Mouse (Mus musculus) forebrain, postnatal 0 days (tissue): ENCODE measurements around the gene Kcnh8. TPM values are rescaled to one million over a fixed set of nuclear protein-coding genes. Genes with fewer than 3 reads are reported as not detected.

Experiments
- ATAC-seq: fragments of 200-750 bp; cut with Nextera tagmentation; 2 replicates; pipeline ENCODE4 v1.8.0; 2017; ENCODE audit warnings: mild to moderate bottlenecking, moderate library complexity
- DNase-seq: peaks from one replicate; pipeline ENCODE4 v3.0.0-alpha.2; 2015
- H3K27ac ChIP-seq: fragments of 300-500 bp; sonication (generic); 2 replicates; pipeline ENCODE4 v1.5.1; 2014; ENCODE audit warnings: low read depth, mild to moderate bottlenecking, antibody characterized with exemption, low read length, moderate library complexity, mixed read lengths
- H3K27me3 ChIP-seq: fragments of 300-500 bp; sonication (generic); 2 replicates; pipeline ENCODE4 v1.6.1; 2014; ENCODE audit warnings: mild to moderate bottlenecking, low read length, mixed read lengths; ENCODE audit not compliant: insufficient read depth
- H3K36me3 ChIP-seq: fragments of 300-500 bp; sonication (generic); 2 replicates; pipeline ENCODE4 v1.6.1; 2014; ENCODE audit warnings: mild to moderate bottlenecking, moderate library complexity; ENCODE audit not compliant: insufficient read depth
- H3K4me1 ChIP-seq: fragments of 300-500 bp; sonication (generic); 2 replicates; pipeline ENCODE4 v1.6.1; 2014; ENCODE audit warnings: antibody characterized with exemption; ENCODE audit not compliant: insufficient read depth
- H3K4me2 ChIP-seq: fragments of 300-500 bp; sonication (generic); 2 replicates; pipeline ENCODE4 v1.6.1; 2014; ENCODE audit warnings: low read depth, mild to moderate bottlenecking, moderate library complexity
- H3K4me3 ChIP-seq: fragments of 300-500 bp; sonication (generic); 2 replicates; pipeline ENCODE4 v1.5.1; 2014; ENCODE audit warnings: low read depth, low read length, mixed read lengths
- H3K9ac ChIP-seq: fragments of 300-500 bp; sonication (generic); 2 replicates; pipeline ENCODE4 v1.6.1; 2014; ENCODE audit warnings: mild to moderate bottlenecking
- H3K9me3 ChIP-seq: fragments of 300-500 bp; sonication (generic); 2 replicates; pipeline ENCODE4 v1.6.1; 2016; ENCODE audit warnings: low read length
- CTCF ChIP-seq: sonication (generic); IDR thresholded peaks from 2 replicates; pipeline ENCODE4 v1.5.1; 2016; ENCODE audit warnings: antibody characterized with exemption, control low read depth, low read depth
- WGBS: fragments of 180-500 bp; shearing (Covaris S2); extraction: QIAGEN DNeasy Blood & Tissue Kit; methylation state at CpG from one replicate; pipeline ENCODE4 v1.1.7; 2014; 5-methylcytosine and 5-hydroxymethylcytosine counted together
- polyA plus RNA-seq: library from polyadenylated mRNA; unstranded; fragments of >200 nt; fragmentation: Nextera tagmentation; extraction: Ambion mirVana; gene quantifications from 2 replicates; pipeline ENCODE4 v1.2.1, GENCODE M21; 2015
- total RNA-seq: library from RNA; depleted of rRNA; stranded (reverse); fragments of >200 nt; gene quantifications from 2 replicates; pipeline ENCODE4 v1.2.3, GENCODE M21; 2014

The Kcnh8 gene
- total and polyA plus RNA-seq, 2 experiments from 2014 or later: 2.0 to 4.9 TPM

DNA sequence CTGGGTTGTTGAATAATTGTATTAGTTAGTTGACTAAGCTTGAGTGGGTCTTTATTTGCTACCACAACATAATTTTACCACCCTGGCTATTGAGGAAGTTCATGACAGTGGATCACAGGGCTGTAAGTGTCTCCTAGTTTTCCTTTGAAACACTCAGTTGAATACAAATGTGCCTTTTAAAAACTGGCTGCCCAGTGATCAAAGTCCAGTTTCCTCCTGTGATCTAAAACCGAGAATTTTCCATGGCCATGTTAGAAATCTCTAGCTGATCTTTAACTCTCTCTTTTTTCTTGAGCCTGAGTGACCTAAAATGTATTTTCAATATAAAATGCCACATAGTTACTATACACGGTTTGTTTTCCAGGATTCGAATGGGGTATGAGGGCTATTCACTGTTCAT is 3.4 kb upstream of the Kcnh8 start:
- Histone ChIP-seq H3K9me3 (no peaks in the 10 kb centered on the region), H3K4me1 (no peaks in the 10 kb centered on the region), H3K9ac (no peak overlapping the region), H3K27me3 (no peaks in the 10 kb centered on the region), H3K27ac (no peak overlapping the region), H3K4me3 (no peak overlapping the region), H3K4me2 (no peak overlapping the region), H3K36me3 (no peaks in the 10 kb centered on the region)
- no peak for TF ChIP-seq CTCF
- ATAC-seq: no peak
- 78% methylated on average over 3 of the region's 3 CpGs for WGBS
- no peak for DNase-seq

DNA sequence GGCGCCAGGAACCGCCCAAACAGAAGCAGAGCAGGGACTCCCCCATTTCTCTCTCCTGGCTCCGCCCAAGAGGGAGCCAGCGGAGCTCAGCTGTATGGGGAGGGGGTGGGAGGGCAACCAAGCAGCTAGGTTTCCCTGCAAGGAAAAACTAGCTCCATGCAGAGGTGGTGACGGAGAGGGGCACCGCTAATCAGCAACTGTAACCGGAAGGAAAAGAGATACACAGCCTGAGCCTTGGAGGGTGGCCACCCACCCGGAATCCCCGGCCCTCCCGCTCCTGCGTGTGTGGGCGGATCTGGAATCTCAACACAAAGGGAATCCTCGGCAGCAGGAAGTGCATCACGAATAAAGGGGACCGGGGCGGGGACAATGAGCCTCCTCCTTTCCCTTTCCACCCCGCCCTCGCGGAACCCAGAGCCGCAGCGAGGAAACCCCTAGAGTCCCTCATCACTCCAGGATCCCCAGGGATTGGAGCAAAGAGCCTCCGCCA is 1.6 kb upstream of the Kcnh8 start:
- Histone ChIP-seq H3K36me3 (no peaks in the 10 kb centered on the region), H3K27ac (peak overlapping the region; percentile 83), H3K4me1 (no peaks in the 10 kb centered on the region), H3K9me3 (no peaks in the 10 kb centered on the region), H3K4me2 (peak overlapping the region; percentile 93), H3K27me3 (no peaks in the 10 kb centered on the region), H3K9ac (peak overlapping the region; percentile 92), H3K4me3 (peak overlapping the region; percentile 67)
- ATAC-seq (peak; percentile 96), DNase-seq (peak; percentile 93)
- TF ChIP-seq CTCF: no peak
- WGBS: under 1% methylated on average over 22 of the region's 22 CpGs

DNA sequence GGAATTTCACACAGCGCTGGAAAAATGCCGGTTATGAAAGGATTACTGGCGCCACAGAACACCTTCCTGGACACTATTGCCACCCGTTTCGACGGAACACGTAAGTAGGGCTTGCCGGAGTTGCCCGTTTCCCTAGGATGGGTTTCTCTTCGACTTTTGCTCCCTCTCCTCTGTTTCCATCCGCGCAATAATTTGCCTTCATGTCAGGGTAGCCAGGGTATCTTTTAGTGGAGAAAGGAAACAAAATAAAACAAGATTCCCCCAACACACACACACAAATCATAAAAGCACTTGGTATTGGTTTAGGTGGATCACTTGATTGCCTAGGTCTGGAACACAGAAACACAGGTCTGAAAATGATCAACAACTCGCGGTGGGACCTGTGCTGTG is 267 bp downstream of the Kcnh8 start:
- H3K27ac ChIP-seq: peak overlapping the region; percentile 86
- DNase-seq (no peak), ATAC-seq (no peak)
- no peaks in the 10 kb centered on the region for H3K36me3 ChIP-seq
- H3K4me3 ChIP-seq: peak overlapping the region; percentile 67
- H3K4me1 ChIP-seq: no peaks in the 10 kb centered on the region
- no peaks in the 10 kb centered on the region for H3K9me3 ChIP-seq
- H3K9ac ChIP-seq: peak overlapping the region; percentile 92
- 1% methylated on average over 14 of the region's 14 CpGs for WGBS
- TF ChIP-seq CTCF: no peak
- no peaks in the 10 kb centered on the region for H3K27me3 ChIP-seq
- H3K4me2 ChIP-seq: peak overlapping the region; percentile 93

DNA sequence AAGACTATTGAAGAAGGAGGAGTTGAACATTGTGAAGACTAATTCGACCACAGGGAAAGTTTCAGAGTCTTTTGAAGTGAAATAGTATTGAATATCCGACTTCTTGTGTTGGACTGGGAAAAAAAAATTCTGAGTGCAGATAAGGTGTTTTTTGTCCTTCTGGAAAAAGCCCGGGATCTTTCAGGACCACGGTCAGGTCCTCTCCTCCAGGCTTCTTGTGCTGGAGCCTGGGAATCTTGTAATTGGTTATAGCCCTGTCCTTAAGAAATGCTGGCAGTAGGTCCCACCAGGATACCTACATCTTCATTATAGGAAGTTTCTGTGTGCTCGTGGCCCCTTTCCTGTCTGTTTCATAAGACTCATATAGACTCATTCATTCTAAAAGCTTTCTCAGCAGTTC is 902 bp downstream of the Kcnh8 start:
- Histone ChIP-seq H3K4me3 (peak overlapping the region; percentile 67), H3K4me2 (peak overlapping the region; percentile 93), H3K27ac (no peak overlapping the region), H3K4me1 (no peaks in the 10 kb centered on the region), H3K9ac (peak overlapping the region; percentile 92; the same call in 1 of the 2 replicates), H3K27me3 (no peaks in the 10 kb centered on the region), H3K9me3 (no peaks in the 10 kb centered on the region), H3K36me3 (no peaks in the 10 kb centered on the region)
- 4% methylated on average over 5 of the region's 5 CpGs for WGBS
- no peak for DNase-seq
- TF ChIP-seq CTCF: no peak
- ATAC-seq: no peak

DNA sequence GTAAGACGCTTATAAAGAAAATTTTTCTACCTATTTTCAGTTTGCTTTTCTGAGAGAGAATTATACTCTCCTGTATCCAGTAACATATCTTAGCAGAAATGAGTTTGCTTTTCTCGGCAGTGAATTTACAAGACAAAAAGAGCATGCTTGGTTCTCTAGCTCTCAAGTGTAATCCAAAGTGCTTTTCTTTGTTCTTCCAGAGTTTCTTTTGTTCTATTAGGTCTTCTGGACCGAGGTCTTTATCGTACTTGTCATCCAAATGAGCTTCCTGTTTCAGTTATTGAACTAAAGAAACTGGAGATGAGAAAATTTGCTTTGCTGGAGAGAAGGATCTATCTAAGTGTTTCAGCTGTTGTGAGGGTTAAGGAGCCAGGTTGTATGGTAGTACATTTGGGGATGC is 8.9 kb downstream of the Kcnh8 start:
- ATAC-seq (no peak), DNase-seq (no peak)
- Histone ChIP-seq H3K4me2 (no peak overlapping the region), H3K27ac (no peak overlapping the region), H3K27me3 (no peaks in the 10 kb centered on the region), H3K4me3 (no peak overlapping the region), H3K36me3 (no peaks in the 10 kb centered on the region), H3K9ac (no peak overlapping the region), H3K4me1 (no peaks in the 10 kb centered on the region), H3K9me3 (no peaks in the 10 kb centered on the region)
- WGBS: 48% methylated on average over 4 of the region's 4 CpGs
- no peak for TF ChIP-seq CTCF

DNA sequence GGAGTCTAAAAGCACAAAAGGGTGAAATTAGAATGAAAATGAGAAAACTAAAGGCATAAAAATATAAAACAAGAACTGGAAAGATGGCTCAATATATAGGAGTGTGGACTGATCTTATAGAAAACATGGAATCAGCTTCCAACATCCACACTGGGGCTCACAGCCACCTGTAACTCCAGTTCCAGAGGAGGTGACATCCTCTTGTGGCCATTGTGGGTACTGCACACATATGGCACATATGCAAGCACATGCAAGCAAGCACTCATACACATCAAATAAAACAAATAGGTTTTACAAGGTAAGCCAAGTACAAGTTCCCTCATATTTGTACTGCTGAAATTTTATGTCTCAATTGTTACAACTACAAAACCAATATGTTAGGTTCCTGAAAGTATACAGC is 46.7 kb downstream of the Kcnh8 start:
- TF ChIP-seq CTCF: peak; percentile 48
- Histone ChIP-seq H3K4me3 (no peak overlapping the region), H3K27me3 (no peaks in the 10 kb centered on the region), H3K36me3 (no peaks in the 10 kb centered on the region), H3K9ac (no peak overlapping the region), H3K27ac (no peak overlapping the region), H3K9me3 (no peaks in the 10 kb centered on the region), H3K4me2 (no peak overlapping the region), H3K4me1 (no peaks in the 10 kb centered on the region)
- DNase-seq (no peak), ATAC-seq (no peak)

DNA sequence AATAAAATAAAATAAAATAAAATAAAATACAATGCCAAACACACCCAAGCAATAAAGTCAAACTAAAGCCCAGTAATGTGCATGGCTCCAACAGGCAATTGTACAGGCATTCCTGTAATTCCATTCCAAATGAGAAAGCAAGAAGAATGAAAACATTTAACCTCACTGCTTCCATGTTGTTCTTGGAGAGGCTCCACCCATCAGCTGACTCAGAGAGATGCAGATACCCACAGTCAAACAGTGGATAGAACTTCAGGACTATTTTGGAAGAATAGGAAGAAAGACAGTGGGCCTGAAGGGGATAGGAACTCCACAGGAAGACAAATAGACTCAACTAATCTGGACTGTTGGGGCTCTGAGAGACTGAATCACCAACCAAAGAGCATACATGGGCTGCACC is 89.5 kb downstream of the Kcnh8 start:
- no peaks in the 10 kb centered on the region for H3K4me1 ChIP-seq
- no peak overlapping the region for H3K4me2 ChIP-seq
- H3K36me3 ChIP-seq: no peaks in the 10 kb centered on the region
- ATAC-seq (no peak), DNase-seq (no peak)
- H3K9ac ChIP-seq: no peak overlapping the region
- TF ChIP-seq CTCF: no peak
- H3K27me3 ChIP-seq: no peaks in the 10 kb centered on the region
- H3K27ac ChIP-seq: no peak overlapping the region
- H3K4me3 ChIP-seq: no peak overlapping the region
- no peaks in the 10 kb centered on the region for H3K9me3 ChIP-seq

DNA sequence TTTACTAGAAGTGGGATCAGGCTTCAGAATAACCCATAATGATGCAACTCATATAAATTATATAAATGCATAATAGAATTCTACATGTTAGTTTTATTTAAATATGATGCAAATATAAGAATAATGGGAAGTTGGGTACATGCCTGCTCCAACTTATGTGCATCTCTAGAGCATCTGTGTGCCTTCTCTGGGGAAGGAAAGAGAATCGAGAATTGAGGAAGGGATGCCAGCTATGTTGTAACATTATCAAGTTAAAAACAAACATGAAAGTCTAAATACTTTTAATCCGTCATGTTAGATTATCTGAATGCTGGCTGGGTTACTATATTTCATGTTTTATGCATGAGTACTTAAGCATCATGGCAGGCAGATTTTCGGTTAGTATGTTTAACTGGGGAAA is 99.4 kb downstream of the Kcnh8 start:
- ATAC-seq (peak; percentile 70), DNase-seq (peak; percentile 41)
- Histone ChIP-seq H3K9me3 (no peaks in the 10 kb centered on the region), H3K4me3 (no peak overlapping the region), H3K4me1 (no peaks in the 10 kb centered on the region; the same call in 1 of the 2 replicates), H3K27ac (no peak overlapping the region), H3K9ac (no peak overlapping the region), H3K36me3 (no peaks in the 10 kb centered on the region), H3K27me3 (no peaks in the 10 kb centered on the region), H3K4me2 (no peak overlapping the region)
- no peak for TF ChIP-seq CTCF
- 43% methylated on average over 3 of the region's 3 CpGs for whole genome bisulfite sequencing
